ENCODE assay signal across 11 mouse cellular contexts in genomic region chr9:110535114-110535513, GRCm38 (mm10). TPM values are rescaled to one million over a fixed set of nuclear protein-coding genes. Genes with fewer than 3 reads are reported as not detected.
A peak's percentile ranks its signal among the peaks of the same experiment; 100 is the strongest.
DNase-seq lines count a peak whose midpoint lies in the region; ATAC-seq and TF ChIP-seq lines count a peak whose summit lies in the region.
"Had no signal": no experiment of that assay in that cellular context is flagged by ENCODE, and none has a peak within 500 bp of the region (broad histone marks: within the 10 kb centered on the region; RNA-seq: fewer than 3 reads in every experiment).

No protein-coding gene starts in this region.

- H3K36me3 ChIP-seq in intestine, embryonic 14.5 days (ENCODE audit: control insufficient read depth, insufficient read depth, low read length): 0 out of 2 replicates have a peak, but pooled peaks cover 3% of the 10 kb centered on the region
- no peaks in the 10 kb centered on the region for H3K36me3 ChIP-seq in intestine, postnatal 0 days (ENCODE audit: control insufficient read depth, insufficient read depth)
- H3K36me3 ChIP-seq in embryonic facial prominence, embryonic 12.5 days: 0 out of 2 replicates have a peak, but pooled peaks cover 4% of the 10 kb centered on the region
- H3K36me3 ChIP-seq in limb, embryonic 15.5 days: 0 out of 2 replicates have a peak, but pooled peaks cover 5% of the 10 kb centered on the region
- no peaks in the 10 kb centered on the region for H3K36me3 ChIP-seq in intestine, embryonic 15.5 days

- H3K9ac ChIP-seq in intestine, embryonic 14.5 days (ENCODE audit: low read length): no peak overlapping the region
- H3K9ac ChIP-seq in intestine, postnatal 0 days (ENCODE audit: low read depth, low read length): no peak overlapping the region
- H3K9ac ChIP-seq in embryonic facial prominence, embryonic 12.5 days: no peak overlapping the region
- no peak overlapping the region for H3K9ac ChIP-seq in limb, embryonic 15.5 days
- no peak overlapping the region for H3K9ac ChIP-seq in intestine, embryonic 15.5 days

- ATAC-seq in intestine, embryonic 14.5 days (replicated peaks; ENCODE audit: low FRiP score, low TSS enrichment, low read depth): no peak
- ATAC-seq in intestine, postnatal 0 days: no peak
- no peak for ATAC-seq in embryonic facial prominence, embryonic 12.5 days (ENCODE audit: insufficient number of reproducible peaks, insufficient read depth, low FRiP score, low TSS enrichment)
- ATAC-seq in limb, embryonic 15.5 days (ENCODE audit: insufficient number of reproducible peaks, low FRiP score, low TSS enrichment, low read depth): no peak
- ATAC-seq in intestine, embryonic 15.5 days: no peak

- 87% methylated on average over 2 of the region's 2 CpGs for WGBS in intestine, embryonic 14.5 days
- WGBS in intestine, postnatal 0 days: 82% methylated on average over 2 of the region's 2 CpGs
- 56% methylated on average over 2 of the region's 2 CpGs for WGBS in embryonic facial prominence, embryonic 12.5 days
- 52% methylated on average over 2 of the region's 2 CpGs for WGBS in limb, embryonic 15.5 days
- WGBS in intestine, embryonic 15.5 days: 87% methylated on average over 2 of the region's 2 CpGs

- no peaks in the 10 kb centered on the region for H3K9me3 ChIP-seq in intestine, embryonic 14.5 days (ENCODE audit: control insufficient read depth, low read length)
- H3K9me3 ChIP-seq in intestine, postnatal 0 days (ENCODE audit: control insufficient read depth): no peaks in the 10 kb centered on the region
- no peaks in the 10 kb centered on the region for H3K9me3 ChIP-seq in embryonic facial prominence, embryonic 12.5 days
- H3K9me3 ChIP-seq in limb, embryonic 15.5 days: no peaks in the 10 kb centered on the region
- no peaks in the 10 kb centered on the region for H3K9me3 ChIP-seq in intestine, embryonic 15.5 days
- H3K9me3 ChIP-seq: G1E had no signal

- DNase-seq in intestine, embryonic 14.5 days (ENCODE audit: low spot score): no peak
- DNase-seq in B cell, adult 2 months: peak; percentile 35 to 44
- no peak for DNase-seq in urinary bladder, postnatal 4 days (ENCODE audit: low spot score in 2 of 2)
- no peak for DNase-seq in gastrocnemius, postnatal 25 days
- DNase-seq: adrenal gland, postnatal 10 days; cerebellum, adult 9-10 months had no signal

- no peak overlapping the region for H3K4me3 ChIP-seq in intestine, embryonic 14.5 days (ENCODE audit: low read depth, low read length)
- no peak overlapping the region for H3K4me3 ChIP-seq in intestine, postnatal 0 days (ENCODE audit: low read depth, low read length)
- no peak overlapping the region for H3K4me3 ChIP-seq in embryonic facial prominence, embryonic 12.5 days
- H3K4me3 ChIP-seq in limb, embryonic 15.5 days: no peak overlapping the region
- H3K4me3 ChIP-seq in intestine, embryonic 15.5 days (replicated peaks): no peak overlapping the region

- peak overlapping the region; percentile 95 for H3K4me2 ChIP-seq in intestine, embryonic 14.5 days (ENCODE audit: low read length)
- H3K4me2 ChIP-seq in intestine, postnatal 0 days (replicated peaks; ENCODE audit: low read depth): no peak overlapping the region
- peak overlapping the region; percentile 82 for H3K4me2 ChIP-seq in embryonic facial prominence, embryonic 12.5 days (replicated peaks)
- peak overlapping the region; percentile 2; the same call in 1 of the 2 replicates for H3K4me2 ChIP-seq in limb, embryonic 15.5 days
- H3K4me2 ChIP-seq in intestine, embryonic 15.5 days (replicated peaks): no peak overlapping the region

- H3K27ac ChIP-seq in intestine, embryonic 14.5 days (ENCODE audit: low read depth): no peak overlapping the region
- H3K27ac ChIP-seq in intestine, postnatal 0 days (ENCODE audit: low read depth, low read length): no peak overlapping the region
- no peak overlapping the region for H3K27ac ChIP-seq in embryonic facial prominence, embryonic 12.5 days
- H3K27ac ChIP-seq in limb, embryonic 15.5 days: no peak overlapping the region
- no peak overlapping the region for H3K27ac ChIP-seq in intestine, embryonic 15.5 days

- H3K4me1 ChIP-seq in intestine, embryonic 14.5 days (replicated peaks; ENCODE audit: control insufficient read depth, insufficient read depth, low read length): peaks cover 14% of the 10 kb centered on the region
- no peaks in the 10 kb centered on the region for H3K4me1 ChIP-seq in intestine, postnatal 0 days (replicated peaks; ENCODE audit: control insufficient read depth, insufficient read depth, low read length)
- H3K4me1 ChIP-seq in embryonic facial prominence, embryonic 12.5 days: peaks cover 22% of the 10 kb centered on the region
- H3K4me1 ChIP-seq in limb, embryonic 15.5 days: peaks cover 22% of the 10 kb centered on the region
- peaks cover 12% of the 10 kb centered on the region; the same call in 1 of the 2 replicates for H3K4me1 ChIP-seq in intestine, embryonic 15.5 days (replicated peaks)

- no peaks in the 10 kb centered on the region for H3K27me3 ChIP-seq in intestine, embryonic 14.5 days (replicated peaks; ENCODE audit: control insufficient read depth, insufficient read depth, low read length)
- H3K27me3 ChIP-seq in intestine, postnatal 0 days (replicated peaks; ENCODE audit: control insufficient read depth, insufficient read depth, low read length): no peaks in the 10 kb centered on the region
- H3K27me3 ChIP-seq in embryonic facial prominence, embryonic 12.5 days: no peaks in the 10 kb centered on the region
- no peaks in the 10 kb centered on the region for H3K27me3 ChIP-seq in limb, embryonic 15.5 days
- no peaks in the 10 kb centered on the region for H3K27me3 ChIP-seq in intestine, embryonic 15.5 days (replicated peaks)

- TF ChIP-seq CTCF in intestine, postnatal 0 days (IDR thresholded peaks at IDR 0.05; ENCODE audit: low read depth): no peak

RNA-seq across cellular contexts. Expression of gene Setd2, which starts 2.7 kb away (rescaled TPM):
- 49.7 and 55.2 TPM in 2 replicates for polyA plus RNA-seq in intestine, embryonic 14.5 days (2014; fragmentation: Nextera tagmentation; extraction: Ambion mirVana)
- polyA plus RNA-seq in intestine, postnatal 0 days (2015; fragmentation: Nextera tagmentation; extraction: Ambion mirVana): 12.4 and 15.7 TPM in 2 replicates
- polyA plus RNA-seq in embryonic facial prominence, embryonic 12.5 days (2016; fragmentation: Nextera tagmentation; extraction: Ambion mirVana): 46.3 and 47.1 TPM in 2 replicates
- polyA plus RNA-seq in limb, embryonic 15.5 days (2015; fragmentation: Nextera tagmentation; extraction: Ambion mirVana): 31.9 and 34.0 TPM in 2 replicates
- 24.7 and 25.3 TPM in 2 replicates for polyA plus RNA-seq in intestine, embryonic 15.5 days (2015; fragmentation: Nextera tagmentation; extraction: Ambion mirVana)
- total RNA-seq in gastrocnemius, postnatal 25 days (2021): 10 to 100 TPM; 25.7 to 28.2 TPM

RNA-seq across cellular contexts. Expression of gene Kif9, which starts 58.4 kb away (rescaled TPM):
- 1.3 and 1.4 TPM in 2 replicates for polyA plus RNA-seq in intestine, embryonic 14.5 days (2014; fragmentation: Nextera tagmentation; extraction: Ambion mirVana)
- 0.17 and 0.43 TPM in 2 replicates for polyA plus RNA-seq in intestine, postnatal 0 days (2015; fragmentation: Nextera tagmentation; extraction: Ambion mirVana)
- polyA plus RNA-seq in embryonic facial prominence, embryonic 12.5 days (2016; fragmentation: Nextera tagmentation; extraction: Ambion mirVana): 1.4 and 1.5 TPM in 2 replicates
- polyA plus RNA-seq in limb, embryonic 15.5 days (2015; fragmentation: Nextera tagmentation; extraction: Ambion mirVana): 0.95 and 1.3 TPM in 2 replicates
- 0.72 and 0.79 TPM in 2 replicates for polyA plus RNA-seq in intestine, embryonic 15.5 days (2015; fragmentation: Nextera tagmentation; extraction: Ambion mirVana)
- under 1 TPM in 1 of 2 experiments, not detected in 1; 0.26 TPM for total RNA-seq in gastrocnemius, postnatal 25 days (2021)

RNA-seq across cellular contexts. Expression of gene Klhl18, which starts 58.6 kb away (rescaled TPM):
- polyA plus RNA-seq in intestine, embryonic 14.5 days (2014; fragmentation: Nextera tagmentation; extraction: Ambion mirVana): 7.6 and 9.1 TPM in 2 replicates
- 5.2 and 5.5 TPM in 2 replicates for polyA plus RNA-seq in intestine, postnatal 0 days (2015; fragmentation: Nextera tagmentation; extraction: Ambion mirVana)
- polyA plus RNA-seq in embryonic facial prominence, embryonic 12.5 days (2016; fragmentation: Nextera tagmentation; extraction: Ambion mirVana): 10.3 and 10.9 TPM in 2 replicates
- 10.5 and 11.3 TPM in 2 replicates for polyA plus RNA-seq in limb, embryonic 15.5 days (2015; fragmentation: Nextera tagmentation; extraction: Ambion mirVana)
- polyA plus RNA-seq in intestine, embryonic 15.5 days (2015; fragmentation: Nextera tagmentation; extraction: Ambion mirVana): 7.2 and 8.5 TPM in 2 replicates
- 1 to 10 TPM; 7.5 to 9.4 TPM for total RNA-seq in gastrocnemius, postnatal 25 days (2021)

Comparison
In these comparisons a context has a peak if more than half of its experiments do, and no peak if none do; other contexts are left out.
1. H3K4me2 ChIP-seq: peak in intestine, embryonic 14.5 days (single experiment), embryonic facial prominence, embryonic 12.5 days (single experiment) and limb, embryonic 15.5 days (single experiment); none in intestine, postnatal 0 days (single experiment) and intestine, embryonic 15.5 days (single experiment).
2. DNase-seq: peak in B cell, adult 2 months (2 of 2); none in intestine, embryonic 14.5 days (single experiment), urinary bladder, postnatal 4 days (0 of 2) and gastrocnemius, postnatal 25 days (single experiment).